24 mouse cellular contexts compared by ENCODE assay signal in the genomic region with DNA sequence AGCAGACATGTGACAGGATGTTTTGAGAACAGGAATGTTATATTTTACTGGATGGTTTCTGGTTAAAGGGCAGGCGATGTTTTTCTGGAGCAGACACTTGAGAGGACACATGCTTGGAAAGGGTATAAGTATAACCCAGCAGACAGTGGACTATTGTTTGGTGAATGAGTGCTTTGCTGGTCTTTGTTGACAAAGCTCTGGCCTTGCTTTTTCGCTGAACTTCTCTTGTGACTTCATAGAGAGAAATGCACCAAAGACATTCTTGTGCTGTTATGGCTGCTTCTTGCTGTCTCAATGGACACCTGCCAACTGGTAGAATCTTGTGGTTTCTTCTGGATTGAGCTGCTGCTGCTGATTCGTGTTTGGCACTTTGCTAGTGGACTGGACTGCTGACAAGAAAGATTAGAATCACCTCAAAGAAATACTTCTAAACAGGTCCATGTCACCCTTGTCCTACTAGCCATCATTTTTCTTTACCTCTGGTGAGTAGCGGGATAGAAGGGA.
DNase-seq lines count a peak whose midpoint lies in the region; ATAC-seq and TF ChIP-seq lines count a peak whose summit lies in the region.
"Had no signal": no experiment of that assay in that cellular context is flagged by ENCODE, and none has a peak within 500 bp of the region (broad histone marks: within the 10 kb centered on the region; RNA-seq: fewer than 3 reads in every experiment).

No protein-coding gene starts in this region.

- no peak overlapping the region for H3K9ac ChIP-seq in lung, embryonic 14.5 days
- H3K9ac ChIP-seq: forebrain, embryonic 15.5 days; hindbrain, embryonic 15.5 days; liver, embryonic 14.5 days; neural tube, embryonic 15.5 days had no signal

- TF ChIP-seq CTCF in lung, embryonic 14.5 days (IDR thresholded peaks at IDR 0.05; ENCODE audit: low read depth): no peak

- no peak for TF ChIP-seq POLR2A in myocyte (IDR thresholded peaks at IDR 0.05; ENCODE audit: insufficient read length, low read depth)

- no peak overlapping the region for H3K4me2 ChIP-seq in lung, embryonic 14.5 days
- peak overlapping the region; percentile 50 for H3K4me2 ChIP-seq in myocyte (ENCODE audit: low read depth)
- H3K4me2 ChIP-seq: forebrain, embryonic 15.5 days; hindbrain, embryonic 15.5 days; midbrain, embryonic 11.5 days; neural tube, embryonic 15.5 days had no signal

- no peak for ATAC-seq in lung, embryonic 14.5 days (ENCODE audit: insufficient read depth)
- ATAC-seq: activated CD4-positive, CD25-positive, alpha-beta regulatory T cell, adult 4 months; forebrain, embryonic 15.5 days; intestine, embryonic 16.5 days had no signal

- 65% methylated on average over 4 of the region's 4 CpGs for WGBS in lung, embryonic 14.5 days

- H3K4me3 ChIP-seq in lung, embryonic 14.5 days (ENCODE audit: low read depth, low read length): no peak overlapping the region
- H3K4me3 ChIP-seq in myocyte: no peak overlapping the region
- H3K4me3 ChIP-seq: forebrain, embryonic 15.5 days; heart, embryonic 10.5 days; hindbrain, embryonic 15.5 days; left cerebral cortex, adult 2 months; neural tube, embryonic 15.5 days had no signal

- H3K79me2 ChIP-seq in myocyte (ENCODE audit: control insufficient read depth, insufficient read depth): no peaks in the 10 kb centered on the region

- intact Hi-C loops in heart, postnatal 10 days (cut with DNase I): no loop called here

- no peaks in the 10 kb centered on the region for H3K36me3 ChIP-seq in lung, embryonic 14.5 days (ENCODE audit: insufficient read depth)
- H3K36me3 ChIP-seq in myocyte (ENCODE audit: control insufficient read depth, insufficient read depth): no peaks in the 10 kb centered on the region
- H3K36me3 ChIP-seq: forebrain, embryonic 15.5 days; heart, embryonic 10.5 days; hindbrain, embryonic 15.5 days; neural tube, embryonic 15.5 days had no signal

- no peaks in the 10 kb centered on the region for H3K4me1 ChIP-seq in lung, embryonic 14.5 days (ENCODE audit: insufficient read depth)
- H3K4me1 ChIP-seq: forebrain, embryonic 15.5 days; heart, embryonic 10.5 days; hindbrain, embryonic 15.5 days; neural tube, embryonic 15.5 days had no signal

- DNase-seq in cerebellum, postnatal 14 days: peak; percentile 5 to 10
- DNase-seq in cerebellum, adult 9-10 months: no peak
- peak; percentile 11 for DNase-seq in lung, embryonic 14.5 days
- DNase-seq in lung, postnatal 25 days (ENCODE audit: low spot score): no peak
- peak; percentile 69 for DNase-seq in adipocyte (ENCODE audit: low spot score)
- DNase-seq in heart, postnatal 10 days: no peak
- no peak for DNase-seq in urinary bladder, postnatal 14 days (ENCODE audit: low spot score)
- DNase-seq: adrenal gland, postnatal 25 days; cerebellum, adult 18-20 months; gastrocnemius, postnatal 10 days; kidney, postnatal 36 days; layer of hippocampus, adult 9-11 months; thymus, adult 2 months had no signal

- no peak overlapping the region for H3ac ChIP-seq in myocyte (ENCODE audit: control insufficient read depth, insufficient read length)

- no peaks in the 10 kb centered on the region for H3K9me3 ChIP-seq in lung, embryonic 14.5 days (ENCODE audit: low read depth, low read length)
- H3K9me3 ChIP-seq: forebrain, embryonic 15.5 days; heart, embryonic 10.5 days; hindbrain, embryonic 15.5 days; neural tube, embryonic 15.5 days had no signal

- no peaks in the 10 kb centered on the region for H3K27me3 ChIP-seq in lung, embryonic 14.5 days (ENCODE audit: insufficient read depth, low read length)
- H3K27me3 ChIP-seq in myocyte (ENCODE audit: control insufficient read depth, insufficient read depth, insufficient read length): no peaks in the 10 kb centered on the region
- H3K27me3 ChIP-seq: forebrain, embryonic 15.5 days; hindbrain, embryonic 15.5 days; neural tube, embryonic 15.5 days had no signal

- H3K27ac ChIP-seq in lung, embryonic 14.5 days (ENCODE audit: low read depth): no peak overlapping the region
- H3K27ac ChIP-seq: forebrain, embryonic 15.5 days; heart, embryonic 10.5 days; hindbrain, embryonic 15.5 days; left cerebral cortex, adult 2 months; liver, embryonic 14.5 days; neural tube, embryonic 15.5 days; stomach, postnatal 0 days had no signal

TF ChIP-seq in myocyte, 11 proteins besides CTCF, POLR2A, EP300 and RAD21:
- no peak for TF ChIP-seq TCF3 (IDR thresholded peaks at IDR 0.05; ENCODE audit: insufficient read length, low read depth)
- no peak for TF ChIP-seq USF1 (IDR thresholded peaks at IDR 0.05; ENCODE audit: low read depth)
- no peak for TF ChIP-seq MYOD1 (IDR thresholded peaks at IDR 0.05; ENCODE audit: control insufficient read depth in 1 of 3, insufficient read length in 2 of 3, low read depth in 2 of 3)
- TF ChIP-seq MYOG (IDR thresholded peaks at IDR 0.05; ENCODE audit: control insufficient read depth in 1 of 3, insufficient read depth in 1 of 3, insufficient read length in 2 of 3, low read depth in 2 of 3): no peak
- no peak for TF ChIP-seq TCF12 (IDR thresholded peaks at IDR 0.05; ENCODE audit: insufficient read depth, poor library complexity, severe bottlenecking)
- TF ChIP-seq CEBPB (IDR thresholded peaks at IDR 0.05; ENCODE audit: insufficient read depth, poor library complexity, severe bottlenecking): no peak
- no peak for TF ChIP-seq MAX (IDR thresholded peaks at IDR 0.05; ENCODE audit: low read depth)
- no peak for TF ChIP-seq SRF (IDR thresholded peaks at IDR 0.05; ENCODE audit: control insufficient read depth, insufficient read length, low read depth)
- no peak for TF ChIP-seq E2F4 (IDR thresholded peaks at IDR 0.05; ENCODE audit: insufficient read depth)
- TF ChIP-seq REST (IDR thresholded peaks at IDR 0.05; ENCODE audit: insufficient read depth, insufficient read length): no peak
- no peak for TF ChIP-seq POLR2AphosphoS2 (IDR thresholded peaks at IDR 0.05; ENCODE audit: insufficient read length, low read depth)

Comparison
In these comparisons a context has a peak if more than half of its experiments do, and no peak if none do; other contexts are left out.
1. DNase-seq: peak in cerebellum, postnatal 14 days (2 of 2), lung, embryonic 14.5 days (single experiment) and adipocyte (single experiment); none in cerebellum, adult 9-10 months (single experiment), lung, postnatal 25 days (single experiment), heart, postnatal 10 days (0 of 2) and urinary bladder, postnatal 14 days (single experiment).